Mouse (Mus musculus) retina, postnatal 7 days (tissue): ENCODE data around the gene Cd6.
A peak's percentile ranks its signal among the peaks of the same experiment; 100 is the strongest.

ENCODE experiments used
- DNase-seq: peaks from one replicate; pipeline ENCODE4 v3.0.0-alpha.2; 2012; ENCODE audit warnings: low read depth, low spot score

Cd6 gene

GRCm38 (mm10) chr19:10839010-10839892, 9.4 kb upstream of the Cd6 start, which contains the start of gene Slc15a3:
Gene Slc15a3, plus strand, starts transcription at chr19:10839727.
- no peak for DNase-seq

- DNase-seq = no peak
Measured at GRCm38 (mm10) chr19:10835671-10836070, 5.8 kb upstream of the Cd6 start.

GRCm38 (mm10) chr19:10833611-10834010, 3.8 kb upstream of the Cd6 start:
- DNase-seq = no peak

GRCm38 (mm10) chr19:10832030-10832429, 2.2 kb upstream of the Cd6 start:
- DNase-seq = no peak

GRCm38 (mm10) chr19:10831424-10831823, 1.6 kb upstream of the Cd6 start:
- peak; percentile 35 for DNase-seq

GRCm38 (mm10) chr19:10828321-10828720, 1.5 kb downstream of the Cd6 start:
- no peak for DNase-seq

GRCm38 (mm10) chr19:10824061-10824460, 5.8 kb downstream of the Cd6 start:
- DNase-seq = no peak

GRCm38 (mm10) chr19:10822534-10822933, 7.3 kb downstream of the Cd6 start:
- DNase-seq = no peak

GRCm38 (mm10) chr19:10821319-10821718, 8.5 kb downstream of the Cd6 start:
- no peak for DNase-seq

- DNase-seq = no peak
Measured at GRCm38 (mm10) chr19:10818217-10818946, 11.5 kb downstream of the Cd6 start.

- no peak for DNase-seq
Measured at GRCm38 (mm10) chr19:10816462-10816861, 13.4 kb downstream of the Cd6 start.

- no peak for DNase-seq
Measured at GRCm38 (mm10) chr19:10815871-10816270, 14.0 kb downstream of the Cd6 start.

- DNase-seq = no peak
Measured at GRCm38 (mm10) chr19:10813905-10814304, 16.0 kb downstream of the Cd6 start.

- DNase-seq = no peak
Measured at GRCm38 (mm10) chr19:10813039-10813438, 16.8 kb downstream of the Cd6 start.

GRCm38 (mm10) chr19:10811471-10811870, 18.4 kb downstream of the Cd6 start:
- DNase-seq = no peak

GRCm38 (mm10) chr19:10810176-10810492, 19.7 kb downstream of the Cd6 start:
- DNase-seq = no peak

- DNase-seq = no peak
Measured at GRCm38 (mm10) chr19:10809428-10810175, 20.3 kb downstream of the Cd6 start.

GRCm38 (mm10) chr19:10808524-10809233, 21.2 kb downstream of the Cd6 start:
- no peak for DNase-seq

- no peak for DNase-seq
Measured at GRCm38 (mm10) chr19:10805661-10806285, 24.1 kb downstream of the Cd6 start.

GRCm38 (mm10) chr19:10804850-10805660, 24.8 kb downstream of the Cd6 start:
- no peak for DNase-seq
